Mouse (Mus musculus): ENCODE results near the gene Surf6.

DNA sequence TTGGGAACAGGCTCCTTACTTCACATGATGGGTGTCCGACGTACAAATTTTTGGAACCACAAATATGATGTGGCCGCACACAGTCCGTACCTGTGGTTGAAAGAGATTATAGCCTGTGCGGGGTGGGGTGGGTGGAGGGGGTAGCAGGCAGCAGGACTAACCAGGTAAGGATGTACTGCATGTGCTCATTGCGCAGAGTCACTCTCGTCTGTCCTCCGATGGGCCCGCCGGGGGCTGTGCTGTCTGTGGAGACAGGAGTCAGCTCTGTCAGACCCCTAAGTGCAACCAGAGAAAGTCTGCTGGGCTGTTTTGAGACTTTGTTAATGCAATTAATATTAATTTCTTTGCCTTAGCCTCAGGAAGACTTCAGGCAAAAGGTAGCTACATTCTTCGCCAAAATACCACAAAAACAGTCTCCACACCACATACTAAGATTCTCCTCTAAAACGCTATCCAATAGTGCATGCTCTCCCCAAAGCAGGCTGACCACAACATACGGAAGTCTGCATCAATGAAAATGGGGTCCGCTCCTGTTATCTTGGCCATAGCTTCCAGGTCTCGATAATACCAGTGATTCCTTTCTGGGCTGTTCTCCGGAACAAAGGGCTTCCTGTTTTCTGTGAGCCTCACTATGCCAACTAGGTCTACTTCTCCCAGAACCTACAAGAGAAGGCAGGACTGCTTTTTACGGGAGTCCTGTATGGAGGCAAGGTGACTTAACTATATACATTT lies 10.9 kb upstream of the Surf6 start:
- TF ChIP-seq GATA1 (IDR thresholded peaks at IDR 0.05; ENCODE audit: borderline replicate concordance, low read length) (no peak), FLI1 (IDR thresholded peaks at IDR 0.05; ENCODE audit: low read length) (no peak)
